Mouse (Mus musculus): Measurements from ENCODE around the gene Tbkbp1. TPM values are rescaled to one million over a fixed set of nuclear protein-coding genes. Genes with fewer than 3 reads are reported as not detected.

The Tbkbp1 gene
- polyA plus RNA-seq, 1 experiment from 2014 or later = 9.5 TPM

DNA sequence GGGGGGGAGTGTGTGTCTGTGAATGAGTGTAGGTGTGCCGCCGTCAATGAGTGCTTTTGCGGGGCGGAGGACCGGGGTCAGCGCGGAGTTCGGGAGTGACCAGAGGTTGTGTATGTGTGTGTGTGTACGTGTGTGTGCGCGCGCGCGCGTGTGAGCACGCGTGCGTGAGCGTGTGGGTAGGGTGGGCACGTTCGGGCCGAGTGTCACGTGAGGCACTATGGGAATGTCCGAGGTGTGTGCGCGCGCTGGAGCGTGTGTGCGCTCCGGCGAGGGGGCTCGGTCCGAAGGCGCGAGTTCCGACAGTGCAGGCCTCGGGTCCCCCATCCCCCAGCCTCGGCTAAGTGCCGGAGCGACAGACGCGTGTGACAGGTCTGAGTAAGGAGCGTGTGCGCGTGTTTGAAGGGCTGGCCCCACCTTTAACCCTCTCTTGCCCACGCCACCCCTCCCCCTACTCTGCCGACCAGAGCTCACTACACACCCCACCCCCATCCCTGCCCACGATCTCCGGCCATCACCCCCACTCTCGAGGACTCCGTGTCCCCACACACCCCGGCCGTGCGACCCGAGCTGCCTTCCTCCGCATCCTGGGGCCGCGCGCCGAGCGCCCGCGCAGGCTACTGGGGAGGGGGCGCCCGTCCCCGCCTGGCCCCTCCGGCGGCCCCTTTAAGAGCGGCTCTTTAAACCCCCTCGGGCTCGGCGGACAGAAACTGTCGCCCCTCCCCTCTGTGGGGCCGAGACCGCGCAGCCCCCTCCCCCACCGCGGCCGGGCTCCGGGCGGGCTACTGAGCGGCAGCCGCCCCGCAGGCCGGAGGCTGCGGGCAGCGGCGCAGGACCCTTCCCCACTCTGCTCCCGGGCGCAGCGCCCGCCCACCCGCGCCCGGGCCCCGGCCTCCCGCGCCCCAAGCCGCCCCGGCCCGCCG lies 624 bp downstream of the Tbkbp1 start:
- Histone ChIP-seq H3K4me1 (replicated peaks) (peaks cover 38% of the 10 kb centered on the region), H3K27me3 (0 out of 2 replicates have a peak, but pooled peaks cover 5% of the 10 kb centered on the region), H3K9ac (peak overlapping the region; percentile 91), H3K9me3 (no peaks in the 10 kb centered on the region), H3K4me2 (peak overlapping the region; percentile 85), H3K27ac (replicated peaks) (peak overlapping the region; percentile 97), H3K36me3 (peaks cover 40% of the 10 kb centered on the region), H3K4me3 (peak overlapping the region; percentile 75)
- peak; percentile 83 for ATAC-seq (ENCODE audit: low read depth)
- under 1% methylated on average over 90 of the region's 102 CpGs for WGBS

DNA sequence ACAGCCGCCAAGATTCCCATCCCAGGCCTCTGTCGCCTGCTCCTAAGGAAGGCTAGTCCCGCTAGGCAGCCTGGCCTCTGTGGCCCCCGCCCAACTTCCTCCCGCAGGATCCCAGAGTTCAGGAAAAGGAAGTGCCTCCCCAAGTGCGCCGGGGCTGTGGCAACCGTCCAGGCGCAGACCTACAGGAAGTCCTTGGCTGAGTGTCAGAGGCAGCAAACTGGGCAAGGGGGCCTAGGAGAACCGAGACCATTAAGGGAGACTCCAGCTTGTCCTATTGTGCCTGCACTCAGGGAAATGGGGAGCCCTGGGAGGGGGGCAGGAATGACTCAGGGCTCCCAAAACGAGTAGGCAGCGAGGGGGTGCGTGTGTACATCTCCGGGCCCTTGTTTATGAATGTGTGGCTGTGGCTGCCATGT lies 1.3 kb downstream of the Tbkbp1 start:
- WGBS = 2% methylated on average over 14 of the region's 14 CpGs
- Histone ChIP-seq H3K4me3 (peak overlapping the region; percentile 75), H3K27me3 (0 out of 2 replicates have a peak, but pooled peaks cover 5% of the 10 kb centered on the region), H3K9me3 (no peaks in the 10 kb centered on the region), H3K27ac (replicated peaks) (peak overlapping the region; percentile 97), H3K9ac (peak overlapping the region; percentile 91), H3K36me3 (peaks cover 40% of the 10 kb centered on the region), H3K4me2 (peak overlapping the region; percentile 85), H3K4me1 (replicated peaks) (peaks cover 38% of the 10 kb centered on the region)
- peak; percentile 6; the same call in 1 of the 2 replicates for ATAC-seq (ENCODE audit: low read depth)

DNA sequence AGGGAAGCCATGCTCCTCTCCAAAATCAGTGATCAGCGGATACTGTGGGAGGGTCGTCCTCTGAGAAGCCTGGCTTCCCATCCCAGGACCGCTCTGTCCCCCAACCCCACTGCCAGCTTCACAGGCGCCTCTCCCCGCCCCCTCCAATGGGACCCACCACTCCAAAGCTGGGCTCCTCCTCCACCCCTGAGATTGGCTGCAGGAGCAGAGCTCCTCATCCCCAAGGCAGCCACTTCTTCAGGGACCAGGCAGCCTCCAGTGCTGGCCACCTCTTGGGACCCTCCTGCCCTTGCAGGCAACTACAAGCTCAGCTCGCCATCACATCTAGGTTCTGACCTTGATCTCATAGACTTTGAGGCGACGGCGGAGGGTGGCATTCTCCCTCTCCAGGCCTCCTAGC lies 2.3 kb downstream of the Tbkbp1 start:
- Histone ChIP-seq H3K36me3 (peaks cover 43% of the 10 kb centered on the region), H3K4me1 (replicated peaks) (peaks cover 38% of the 10 kb centered on the region), H3K27me3 (0 out of 2 replicates have a peak, but pooled peaks cover 5% of the 10 kb centered on the region), H3K9ac (peak overlapping the region; percentile 91), H3K27ac (replicated peaks) (no peak overlapping the region), H3K9me3 (no peaks in the 10 kb centered on the region), H3K4me3 (peak overlapping the region; percentile 75), H3K4me2 (peak overlapping the region; percentile 85)
- ATAC-seq (ENCODE audit: low read depth) = no peak
- WGBS = 34% methylated on average over 8 of the region's 9 CpGs

DNA sequence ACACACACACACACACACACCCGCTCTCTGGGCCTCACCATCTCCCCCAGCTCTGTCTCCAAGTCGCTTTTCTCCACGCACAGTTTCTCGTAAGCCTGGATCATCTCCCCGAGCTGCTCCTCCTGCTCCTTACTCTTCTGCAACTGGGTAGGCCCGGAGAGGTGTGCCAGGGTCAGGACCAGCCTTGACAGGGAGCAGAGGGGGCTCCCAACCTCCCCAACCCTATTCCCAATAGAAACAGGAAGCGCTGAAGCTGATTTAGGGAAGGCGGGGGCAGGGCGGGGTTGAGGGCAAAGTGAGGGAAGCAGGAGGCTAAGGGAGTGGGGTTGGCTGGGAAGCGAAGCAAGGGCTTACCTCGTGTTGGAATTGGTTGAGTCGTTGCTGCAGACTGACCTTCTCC lies 2.7 kb downstream of the Tbkbp1 start:
- ATAC-seq (ENCODE audit: low read depth) = no peak
- Histone ChIP-seq H3K27me3 (0 out of 2 replicates have a peak, but pooled peaks cover 5% of the 10 kb centered on the region), H3K4me3 (peak overlapping the region; percentile 75; the same call in 1 of the 2 replicates), H3K9me3 (no peaks in the 10 kb centered on the region), H3K4me1 (replicated peaks) (peaks cover 38% of the 10 kb centered on the region), H3K36me3 (peaks cover 48% of the 10 kb centered on the region), H3K27ac (replicated peaks) (no peak overlapping the region), H3K4me2 (peak overlapping the region; percentile 85), H3K9ac (peak overlapping the region; percentile 91; the same call in 1 of the 2 replicates)
- WGBS = 35% methylated on average over 12 of the region's 12 CpGs

DNA sequence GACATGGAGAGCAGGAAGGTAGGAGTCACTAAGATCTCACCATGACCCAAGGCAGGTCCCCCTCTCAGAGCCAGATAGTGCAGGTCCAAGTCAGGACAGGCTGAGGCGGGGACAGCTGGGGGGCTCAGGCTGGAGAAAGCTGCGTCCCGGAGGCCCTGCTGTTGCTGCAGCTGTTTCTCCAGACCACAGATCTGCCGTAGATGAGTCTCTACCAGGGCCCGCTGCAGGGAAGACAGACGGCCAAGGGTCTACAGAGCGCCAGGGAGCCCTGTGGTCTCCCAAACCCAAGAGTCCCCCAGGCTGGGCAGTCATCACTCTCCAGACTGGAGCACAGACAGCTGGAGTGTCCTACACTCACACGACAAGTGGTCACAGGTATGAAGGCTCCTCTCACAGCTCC lies 4.0 kb downstream of the Tbkbp1 start:
- H3K4me3 ChIP-seq = no peak overlapping the region
- H3K36me3 ChIP-seq = peaks cover 58% of the 10 kb centered on the region
- no peak for ATAC-seq (ENCODE audit: low read depth)
- no peak overlapping the region for H3K27ac ChIP-seq (replicated peaks)
- 0 out of 2 replicates have a peak, but pooled peaks cover 5% of the 10 kb centered on the region for H3K27me3 ChIP-seq
- WGBS = 81% methylated on average over 8 of the region's 8 CpGs
- no peak overlapping the region for H3K4me2 ChIP-seq
- no peak overlapping the region for H3K9ac ChIP-seq
- H3K9me3 ChIP-seq = no peaks in the 10 kb centered on the region
- peaks cover 29% of the 10 kb centered on the region for H3K4me1 ChIP-seq (replicated peaks)

DNA sequence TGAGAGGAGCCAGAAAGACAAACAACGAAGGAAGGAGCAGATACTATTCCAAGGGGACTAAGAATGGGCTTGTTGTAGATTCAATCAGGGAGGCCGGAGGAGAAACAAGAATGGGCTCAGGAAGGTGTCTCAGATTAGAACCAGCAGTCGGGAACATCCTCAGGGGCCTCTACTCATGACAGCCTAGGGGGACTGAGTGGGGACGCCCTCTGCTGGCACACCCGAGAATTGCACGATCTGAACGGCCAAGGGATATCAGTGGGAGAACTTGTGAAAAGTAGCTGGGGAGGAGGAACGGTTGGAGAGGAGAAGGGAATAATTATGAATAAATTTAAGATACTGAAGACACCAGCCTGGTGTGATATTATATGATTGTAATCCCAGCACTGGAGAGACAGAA lies 4.6 kb downstream of the Tbkbp1 start:
- no peak overlapping the region for H3K4me2 ChIP-seq
- peaks cover 22% of the 10 kb centered on the region for H3K4me1 ChIP-seq (replicated peaks)
- 0 out of 2 replicates have a peak, but pooled peaks cover 5% of the 10 kb centered on the region for H3K27me3 ChIP-seq
- peaks cover 64% of the 10 kb centered on the region for H3K36me3 ChIP-seq
- 10% methylated on average over 8 of the region's 8 CpGs for WGBS
- no peak overlapping the region for H3K9ac ChIP-seq
- H3K27ac ChIP-seq (replicated peaks) = no peak overlapping the region
- H3K4me3 ChIP-seq = no peak overlapping the region
- ATAC-seq (ENCODE audit: low read depth) = no peak
- no peaks in the 10 kb centered on the region for H3K9me3 ChIP-seq

DNA sequence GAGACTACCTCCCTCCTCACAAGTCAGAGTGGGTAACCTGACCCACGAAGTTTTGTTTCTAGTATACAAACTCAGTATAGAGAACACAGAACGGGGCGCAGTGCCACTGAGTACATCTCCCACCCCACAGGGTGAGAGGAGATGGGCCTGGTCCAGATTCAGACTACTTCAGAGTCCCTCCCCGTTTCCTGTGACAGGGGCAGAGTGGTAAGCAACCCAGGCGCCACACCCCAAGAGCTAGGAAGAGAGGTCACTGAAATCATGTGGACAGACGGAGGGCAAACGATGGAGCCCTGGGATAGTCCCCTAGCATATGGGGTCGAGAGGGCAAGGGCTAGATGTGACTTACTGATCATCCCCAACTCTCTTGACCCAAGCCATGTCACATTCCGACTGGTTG lies 5.3 kb downstream of the Tbkbp1 start:
- 82% methylated on average over 9 of the region's 9 CpGs for WGBS
- Histone ChIP-seq H3K9me3 (no peaks in the 10 kb centered on the region), H3K4me2 (no peak overlapping the region), H3K4me3 (no peak overlapping the region), H3K9ac (no peak overlapping the region), H3K4me1 (replicated peaks) (peaks cover 22% of the 10 kb centered on the region), H3K27ac (replicated peaks) (no peak overlapping the region), H3K36me3 (peaks cover 64% of the 10 kb centered on the region), H3K27me3 (peaks cover 12% of the 10 kb centered on the region; the same call in 1 of the 2 replicates)
- ATAC-seq (ENCODE audit: low read depth) = no peak

DNA sequence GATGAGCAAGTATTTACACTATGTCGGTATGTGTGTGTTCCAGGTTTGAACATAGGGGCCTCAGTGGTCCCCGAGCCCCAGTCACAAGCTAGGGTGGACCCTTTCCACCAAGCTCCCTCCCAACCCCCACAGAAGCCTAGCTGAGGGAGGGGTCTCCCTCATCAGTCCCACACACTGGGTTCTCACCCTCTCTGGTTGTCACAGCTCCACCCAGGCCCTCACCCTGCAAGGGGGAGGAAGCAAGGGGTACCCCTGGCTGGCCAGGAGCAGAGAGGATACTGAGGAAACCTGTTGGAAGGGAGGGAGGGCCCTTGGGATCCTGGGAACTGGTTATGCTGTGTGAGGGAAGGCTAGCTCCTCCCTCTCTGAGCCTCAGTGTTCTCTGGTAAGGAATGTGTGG lies 6.0 kb downstream of the Tbkbp1 start:
- peaks cover 21% of the 10 kb centered on the region for H3K4me1 ChIP-seq (replicated peaks)
- H3K4me3 ChIP-seq = no peak overlapping the region
- H3K4me2 ChIP-seq = no peak overlapping the region
- no peak for ATAC-seq (ENCODE audit: low read depth)
- 91% methylated on average over 2 of the region's 2 CpGs for WGBS
- H3K9ac ChIP-seq = no peak overlapping the region
- H3K27ac ChIP-seq (replicated peaks) = no peak overlapping the region
- peaks cover 64% of the 10 kb centered on the region for H3K36me3 ChIP-seq
- peaks cover 19% of the 10 kb centered on the region for H3K27me3 ChIP-seq
- H3K9me3 ChIP-seq = no peaks in the 10 kb centered on the region

DNA sequence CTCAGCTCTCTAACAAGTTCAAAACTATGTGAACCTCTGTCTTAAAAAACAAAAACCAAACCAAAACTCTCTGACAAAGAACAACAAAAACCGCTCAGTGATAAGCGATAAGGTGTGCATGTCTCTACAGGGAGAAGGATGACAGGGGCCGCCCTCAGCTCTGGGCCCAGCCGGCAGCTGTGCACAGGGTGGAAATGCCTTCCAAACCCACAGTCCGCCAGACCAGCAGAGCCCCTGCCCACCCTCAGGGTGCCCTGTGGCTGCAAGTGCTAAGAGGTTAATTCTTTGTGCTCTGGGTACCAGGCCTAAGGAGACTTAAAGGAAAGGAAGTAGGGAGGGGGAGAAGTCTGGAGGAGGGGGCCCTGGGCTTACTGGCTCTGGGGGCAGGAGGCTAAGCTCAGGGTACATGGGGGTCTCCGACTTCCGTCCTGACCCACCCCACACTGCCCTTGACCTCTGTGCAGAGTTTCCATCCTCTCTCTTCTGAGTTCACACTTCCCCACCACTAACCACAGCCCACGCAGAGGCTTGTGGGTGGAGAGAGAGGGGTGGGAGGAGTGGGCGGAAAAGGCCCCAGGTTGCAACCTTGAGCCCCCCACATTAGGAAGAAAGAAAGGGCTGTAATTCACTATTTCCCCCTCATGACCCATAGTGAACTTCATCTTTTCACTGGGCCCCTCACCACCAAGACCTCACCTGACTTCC lies 7.9 kb downstream of the Tbkbp1 start:
- H3K4me1 ChIP-seq (replicated peaks) = peaks cover 19% of the 10 kb centered on the region
- H3K4me3 ChIP-seq = no peak overlapping the region
- no peaks in the 10 kb centered on the region for H3K9me3 ChIP-seq
- peaks cover 60% of the 10 kb centered on the region for H3K36me3 ChIP-seq
- H3K4me2 ChIP-seq = no peak overlapping the region
- WGBS = 86% methylated on average over 9 of the region's 9 CpGs
- no peak overlapping the region for H3K9ac ChIP-seq
- H3K27me3 ChIP-seq = peaks cover 16% of the 10 kb centered on the region
- no peak overlapping the region for H3K27ac ChIP-seq (replicated peaks)
- no peak for ATAC-seq (ENCODE audit: low read depth)

DNA sequence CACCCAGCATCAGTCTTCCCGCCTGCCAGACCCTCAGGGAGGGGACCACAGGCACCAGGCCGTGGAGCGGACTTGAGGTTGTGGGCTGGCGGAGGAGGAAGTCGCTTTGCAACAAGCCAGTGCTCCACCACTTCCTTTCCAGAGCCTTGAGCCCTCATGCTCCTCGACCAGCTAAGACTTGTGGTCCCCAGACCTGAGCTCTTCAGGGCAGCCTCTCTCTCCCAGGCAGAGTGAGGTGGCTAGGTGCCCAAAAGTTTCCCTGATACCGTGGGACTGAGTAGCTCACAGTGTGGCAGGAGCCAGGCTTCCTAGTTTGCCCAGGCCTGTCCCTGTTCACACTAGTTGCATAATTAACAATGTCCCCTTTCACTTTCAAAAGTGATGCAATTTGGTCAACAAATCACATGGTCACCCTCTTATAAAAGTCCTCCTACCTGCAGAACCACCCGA lies 9.1 kb downstream of the Tbkbp1 start:
- Histone ChIP-seq H3K9ac (no peak overlapping the region), H3K36me3 (peaks cover 58% of the 10 kb centered on the region)
- no peak for ATAC-seq (ENCODE audit: low read depth)

DNA sequence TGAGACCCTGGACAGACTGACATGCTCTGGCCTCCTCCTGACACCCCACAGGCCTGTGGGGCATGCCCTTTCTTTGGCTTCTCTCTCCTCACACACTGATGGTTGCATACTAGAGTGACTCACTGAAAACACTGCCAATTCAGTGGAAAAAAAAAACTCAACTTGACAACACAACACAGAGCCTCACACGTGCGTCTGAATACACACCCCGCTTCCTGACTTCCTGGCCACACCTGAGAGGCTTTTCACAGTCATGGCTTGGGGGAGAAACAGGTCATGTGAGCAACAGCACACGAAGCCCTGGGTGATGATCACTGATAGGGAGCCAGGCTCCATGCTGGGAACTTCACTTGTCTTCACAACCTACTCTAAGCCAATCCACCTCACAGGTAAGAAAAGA lies 10.5 kb downstream of the Tbkbp1 start:
- H3K9ac ChIP-seq = no peak overlapping the region
- H3K4me1 ChIP-seq (replicated peaks) = peaks cover 37% of the 10 kb centered on the region
- H3K4me3 ChIP-seq = no peak overlapping the region
- H3K27me3 ChIP-seq = peaks cover 16% of the 10 kb centered on the region
- ATAC-seq (ENCODE audit: low read depth) = no peak
- WGBS = 84% methylated on average over 4 of the region's 4 CpGs
- H3K27ac ChIP-seq (replicated peaks) = no peak overlapping the region
- H3K4me2 ChIP-seq = no peak overlapping the region
- H3K9me3 ChIP-seq = no peaks in the 10 kb centered on the region
- H3K36me3 ChIP-seq = peaks cover 54% of the 10 kb centered on the region

More for the DNA sequence above, 9.1 kb downstream of the Tbkbp1 start:
- Histone ChIP-seq H3K4me3 (no peak overlapping the region), H3K9me3 (no peaks in the 10 kb centered on the region), H3K4me2 (no peak overlapping the region), H3K4me1 (replicated peaks) (peaks cover 30% of the 10 kb centered on the region), H3K27ac (replicated peaks) (no peak overlapping the region), H3K27me3 (peaks cover 16% of the 10 kb centered on the region)
- 75% methylated on average over 8 of the region's 8 CpGs for WGBS

DNA sequence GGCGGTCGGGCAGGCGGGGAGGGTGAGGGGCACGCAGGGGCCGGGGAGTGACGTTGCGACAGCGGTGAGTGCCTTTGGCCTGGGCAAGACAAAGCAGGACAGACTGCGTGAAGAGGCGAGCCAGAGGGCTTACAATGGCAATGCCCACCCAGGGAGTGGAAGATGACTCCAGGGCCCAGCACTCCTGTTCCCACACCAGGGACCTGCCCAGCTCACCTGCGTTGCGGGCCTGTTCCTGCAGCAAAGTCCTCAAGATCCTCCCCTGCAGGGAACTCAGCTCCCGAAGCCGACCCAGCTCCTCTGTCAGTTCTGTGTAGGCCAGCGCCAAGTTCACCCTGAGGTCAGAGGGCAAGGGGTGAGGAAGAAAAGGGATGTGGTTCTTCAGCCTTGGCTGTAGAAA lies 12.0 kb downstream of the Tbkbp1 start:
- H3K9me3 ChIP-seq = no peaks in the 10 kb centered on the region
- H3K36me3 ChIP-seq = peaks cover 41% of the 10 kb centered on the region
- H3K4me2 ChIP-seq = peak overlapping the region; percentile 67
- ATAC-seq (ENCODE audit: low read depth) = no peak; the same call in 1 of the 2 replicates
- peaks cover 16% of the 10 kb centered on the region for H3K27me3 ChIP-seq
- H3K4me3 ChIP-seq = peak overlapping the region; percentile 39
- peak overlapping the region; percentile 77 for H3K9ac ChIP-seq
- H3K27ac ChIP-seq (replicated peaks) = peak overlapping the region; percentile 87
- WGBS = 3% methylated on average over 11 of the region's 15 CpGs
- H3K4me1 ChIP-seq (replicated peaks) = peaks cover 37% of the 10 kb centered on the region
